Mouse (Mus musculus) heart, postnatal 10 days (tissue): ENCODE results near the gene Tmem45a. TPM values are rescaled to one million over a fixed set of nuclear protein-coding genes. Genes with fewer than 3 reads are reported as not detected.

Source experiments
- DNase-seq, 2 experiments: peaks; one replicate each; pipeline ENCODE4 v3.0.0; 2021
- intact Hi-C: fragments of 180-260 bp; cut with DNase I; formaldehyde crosslinking; loops from one replicate; pipeline ENCODE4 v1.15.1; 2025
- total RNA-seq, 2 experiments: library from RNA; stranded (reverse); gene quantifications; 2 replicates each; pipeline ENCODE4 v1.2.3; 2021

Gene Tmem45a
- total RNA-seq, 2 experiments from 2014 or later = 7.9 to 8.7 TPM

DNA sequence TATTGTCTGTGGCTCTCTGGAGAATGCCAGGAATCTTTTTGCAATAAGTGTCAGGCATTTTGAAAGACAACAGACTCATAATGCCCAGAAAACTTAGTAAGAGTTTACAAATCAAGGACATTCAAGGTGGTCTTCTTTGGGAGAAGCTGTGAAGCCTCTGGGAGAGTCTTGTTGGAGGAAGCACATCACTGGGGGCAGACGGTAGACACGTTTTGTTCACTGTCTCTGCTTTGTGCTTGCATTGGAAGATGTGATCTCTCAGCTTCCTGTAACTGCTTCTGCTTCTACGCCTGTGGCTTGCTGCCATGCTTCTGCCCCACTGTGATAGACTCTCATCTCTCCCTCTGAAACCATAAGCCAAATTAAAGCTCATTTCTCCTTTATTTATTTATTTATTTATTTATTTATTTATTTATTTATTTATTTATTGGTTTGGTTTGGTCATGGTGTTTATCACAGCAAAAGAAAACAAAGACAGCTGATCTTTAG lies 86.4 kb downstream of the Tmem45a start:
- intact Hi-C loops = loop anchor here (1.0 to 10.0 kb wide), 2 partner anchors 121 to 295 kb away; no protein-coding TSS in a partner anchor
- no peak for DNase-seq

DNA sequence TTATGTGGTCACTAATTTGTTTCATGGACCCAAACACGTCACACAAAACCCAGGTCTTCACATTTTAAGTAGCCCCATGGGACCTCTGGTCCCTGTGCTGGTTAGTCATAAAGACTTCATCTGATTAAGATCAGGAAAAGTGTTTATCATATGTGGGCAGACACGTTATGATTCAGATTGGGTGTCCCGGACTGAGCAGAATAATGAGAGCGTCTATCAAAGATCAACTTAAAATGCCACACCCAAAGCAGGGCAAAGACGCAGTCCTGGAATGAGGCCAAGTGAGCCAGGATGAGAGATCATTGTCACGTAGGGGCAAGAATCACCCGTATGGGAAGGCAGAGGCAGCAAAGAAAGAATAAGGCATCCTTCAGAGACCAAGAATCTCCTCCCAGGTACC lies 87.1 kb downstream of the Tmem45a start:
- intact Hi-C loops = no loop called here
- no peak for DNase-seq

GRCm38 (mm10) chr16:56795481-56796139 lies 90.4 kb downstream of the Tmem45a start, which contains the start of gene Adgrg7:
Gene Adgrg7, minus strand, starts transcription at chr16:56795855.
- intact Hi-C loops = no loop called here
- no peak for DNase-seq

DNA sequence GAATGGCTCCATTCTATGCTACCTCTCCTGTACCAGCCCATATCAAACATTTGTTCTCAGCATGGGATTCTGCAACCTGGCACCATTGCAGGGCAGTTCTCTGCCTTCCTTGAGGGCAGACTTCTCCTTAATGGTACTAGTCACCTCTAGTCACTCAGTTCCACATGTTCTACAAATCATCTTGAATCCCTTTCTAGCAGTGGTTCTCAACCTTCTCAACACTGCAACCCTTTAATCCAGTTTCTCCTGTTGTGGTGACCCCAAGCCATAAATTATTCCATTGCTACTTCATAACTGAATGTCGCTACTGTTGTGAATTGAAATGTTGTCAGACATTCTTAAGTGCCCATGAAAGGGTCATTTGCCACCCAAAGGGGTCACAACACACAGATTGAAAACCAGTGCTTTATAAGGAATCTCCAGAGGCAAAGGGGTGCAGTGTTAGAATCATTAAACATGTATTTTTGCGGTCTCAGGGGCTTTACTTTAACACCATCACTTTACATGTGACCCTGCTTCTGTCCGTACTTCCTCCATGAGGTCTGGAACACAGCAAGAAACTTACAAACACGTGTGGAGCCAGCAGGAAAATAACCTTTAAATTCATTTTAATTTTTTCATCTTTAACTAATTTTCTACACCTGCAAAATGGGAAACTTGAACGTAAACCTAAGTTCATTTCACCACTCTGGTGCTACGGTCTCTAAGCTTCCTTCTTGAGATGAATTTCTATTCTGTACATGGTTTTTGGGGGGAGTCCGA lies 91.4 kb downstream of the Tmem45a start:
- intact Hi-C loops = no loop called here
- DNase-seq = no peak

DNA sequence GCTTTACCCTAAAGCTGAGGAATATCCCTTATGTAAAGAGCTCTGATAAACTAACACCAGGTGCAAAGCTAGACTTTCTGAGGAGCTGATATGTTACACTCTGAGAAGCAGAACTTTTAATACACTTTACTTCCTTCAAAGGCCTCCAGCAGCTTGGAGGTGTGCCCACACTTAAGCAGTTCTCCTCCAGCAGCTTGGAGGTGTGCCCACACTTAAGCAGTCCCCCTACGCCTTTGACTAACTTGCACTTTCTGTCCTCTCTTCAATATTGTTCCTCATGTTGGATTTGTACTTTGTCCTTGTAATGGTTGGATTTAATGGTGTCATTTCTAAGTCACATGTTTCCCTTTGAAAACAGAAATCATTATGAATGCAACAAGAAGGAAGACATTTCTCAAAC lies 92.2 kb downstream of the Tmem45a start:
- intact Hi-C loops = no loop called here

GRCm38 (mm10) chr16:56785943-56786342 lies 100.0 kb downstream of the Tmem45a start:
- DNase-seq = no peak
- intact Hi-C loops = no loop called here

More for the DNA sequence above, 92.2 kb downstream of the Tmem45a start:
- DNase-seq = no peak

- intact Hi-C loops = loop anchor here (1.0 to 5.0 kb wide), 3 partner anchors 149 to 406 kb away; no protein-coding TSS in a partner anchor
- DNase-seq = peak; percentile 49 to 66
Measured at GRCm38 (mm10) chr16:56771163-56772105, 114.5 kb downstream of the Tmem45a start.

Other genes starting within 250 kb of the Tmem45a start
- gene Tfg, start 168.7 kb downstream of the Tmem45a start, total RNA-seq = 10 to 100 TPM; 61.3 to 67.3 TPM
- not detected for gene Adgrg7, start 90.3 kb downstream of the Tmem45a start, total RNA-seq
- not detected for gene Lnp1, start 41.9 kb upstream of the Tmem45a start, total RNA-seq
- not detected for gene Tmem45a2, start 185.2 kb upstream of the Tmem45a start, total RNA-seq
- 10 to 100 TPM; 56.7 to 58.4 TPM for gene Tomm70a, start 235.5 kb upstream of the Tmem45a start, total RNA-seq